Mouse (Mus musculus) right cerebral cortex, postnatal 36 days (tissue): ENCODE measurements around the gene Slc1a2.

ENCODE experiments used
- DNase-seq, 2 experiments: peaks; one replicate each; pipeline ENCODE4 v3.0.0; 2022; ENCODE audit warnings: low spot score in 2 of 2, mixed read lengths in 1 of 2

The Slc1a2 gene

DNA sequence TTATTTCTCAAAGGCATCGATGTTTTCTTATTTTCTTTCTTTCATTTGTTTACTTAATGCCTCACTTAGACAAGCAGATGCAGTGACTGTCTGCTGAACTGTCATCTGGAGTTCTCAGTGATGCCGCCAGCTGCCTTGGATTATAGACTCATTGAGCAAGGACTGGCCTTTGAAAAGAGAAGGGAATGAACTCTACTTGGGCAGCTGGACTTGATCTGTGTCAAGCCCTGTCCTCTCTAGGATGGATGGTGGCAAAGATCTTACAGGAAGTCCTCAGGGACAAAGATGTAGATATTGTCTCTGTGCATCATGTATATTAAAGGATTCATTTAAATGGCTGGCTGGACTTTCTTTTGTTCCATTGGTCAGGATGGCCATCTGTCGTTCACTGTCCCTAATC, 5.4 kb downstream of the Slc1a2 start:
- no peak for DNase-seq

- DNase-seq: no peak
These were observed 9.5 kb downstream of the Slc1a2 start for GRCm38 (mm10) chr2:102667981-102668380.

DNA sequence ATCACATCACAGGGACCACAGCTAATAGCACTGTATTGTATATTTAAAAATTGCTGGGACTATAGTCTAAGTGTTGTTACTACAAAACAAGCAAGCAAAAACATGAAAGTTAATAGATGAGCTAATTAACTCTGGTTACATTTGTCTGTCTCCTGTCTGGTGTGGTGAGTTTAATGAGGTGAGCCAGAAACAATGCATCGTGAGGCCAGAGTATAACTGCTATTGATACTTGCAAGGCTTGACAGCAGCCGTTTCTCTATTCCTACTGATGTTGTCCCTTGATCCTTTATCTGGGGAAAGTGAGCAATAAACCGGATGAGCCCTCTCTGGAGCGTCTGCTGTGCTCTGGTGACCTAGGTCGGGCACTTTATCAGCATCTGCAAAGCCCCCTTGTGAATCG, 11.1 kb downstream of the Slc1a2 start:
- no peak for DNase-seq

DNA sequence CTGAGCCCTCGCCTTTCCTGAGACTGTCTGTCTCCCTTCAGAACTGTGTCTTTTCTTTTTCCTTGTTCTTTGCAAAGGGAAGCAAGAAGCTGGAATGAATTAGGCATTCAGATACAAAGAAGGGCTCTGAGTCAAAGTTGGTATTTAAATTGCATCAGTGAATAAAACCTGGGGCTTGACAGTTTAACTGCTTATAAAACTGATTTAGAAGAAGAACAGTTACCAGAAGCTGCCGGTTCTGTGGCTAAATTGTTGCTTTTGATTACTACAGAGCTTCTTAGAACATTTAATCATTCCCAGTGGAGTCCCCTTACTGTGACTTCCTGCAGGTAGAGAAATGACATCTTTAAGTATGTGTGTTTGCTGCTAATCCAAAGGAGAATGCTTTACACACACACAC, 16.1 kb downstream of the Slc1a2 start:
- DNase-seq: no peak

- peak in 1 of 2 experiments; percentile 44 for DNase-seq
These were observed 16.8 kb downstream of the Slc1a2 start for GRCm38 (mm10) chr2:102675275-102675674.

DNA sequence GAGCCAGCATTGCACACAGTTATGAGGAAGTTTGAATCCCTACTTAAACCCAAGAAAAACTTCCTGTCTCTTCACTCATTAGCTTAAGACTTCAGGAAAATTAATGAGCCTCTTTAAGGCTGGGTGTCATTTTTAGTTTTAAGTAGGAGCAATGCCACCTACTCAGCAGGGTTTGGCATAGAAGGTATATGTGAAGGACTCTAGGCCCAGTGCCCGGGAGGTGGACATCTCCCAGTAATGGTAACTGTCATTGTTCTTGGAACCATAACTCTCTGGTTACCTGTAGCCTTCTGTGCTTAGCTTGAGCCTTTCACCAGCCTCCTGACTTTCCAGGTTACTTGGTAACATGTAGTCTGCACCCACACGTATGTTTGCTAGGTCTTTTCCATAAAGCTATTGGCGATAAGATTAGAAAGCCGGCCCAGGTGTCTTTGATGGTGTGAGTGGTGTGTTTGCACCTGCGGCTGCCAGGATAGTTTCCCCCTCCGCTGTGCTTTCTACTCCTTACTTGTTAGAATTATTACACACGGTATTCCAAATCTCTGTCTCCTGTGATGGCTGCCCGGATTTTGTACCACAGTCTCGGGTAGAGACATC, 18.4 kb downstream of the Slc1a2 start:
- DNase-seq: no peak

DNA sequence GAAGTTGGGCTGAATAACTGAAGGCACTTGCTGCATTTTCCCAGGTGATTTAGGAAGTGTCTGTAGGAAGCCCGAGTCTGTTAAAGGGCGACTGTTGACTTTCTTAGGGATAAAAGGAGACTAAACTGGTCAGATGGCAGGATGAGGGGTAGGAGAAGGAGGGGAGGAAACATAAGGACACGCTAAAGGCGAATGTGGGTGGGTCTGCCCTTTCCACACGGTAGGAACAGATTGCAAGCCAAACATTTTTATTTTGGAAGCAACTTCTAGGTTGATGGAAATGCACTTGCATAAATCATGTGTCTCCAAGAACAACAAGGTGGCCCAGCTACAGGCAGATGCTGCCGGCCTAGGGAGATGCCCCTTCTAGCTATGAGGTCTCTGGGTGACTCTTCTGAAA, 18.9 kb downstream of the Slc1a2 start:
- no peak for DNase-seq

GRCm38 (mm10) chr2:102681351-102681750, 22.9 kb downstream of the Slc1a2 start:
- no peak for DNase-seq

- DNase-seq: no peak
These were observed 23.7 kb downstream of the Slc1a2 start for GRCm38 (mm10) chr2:102682168-102682567.

DNA sequence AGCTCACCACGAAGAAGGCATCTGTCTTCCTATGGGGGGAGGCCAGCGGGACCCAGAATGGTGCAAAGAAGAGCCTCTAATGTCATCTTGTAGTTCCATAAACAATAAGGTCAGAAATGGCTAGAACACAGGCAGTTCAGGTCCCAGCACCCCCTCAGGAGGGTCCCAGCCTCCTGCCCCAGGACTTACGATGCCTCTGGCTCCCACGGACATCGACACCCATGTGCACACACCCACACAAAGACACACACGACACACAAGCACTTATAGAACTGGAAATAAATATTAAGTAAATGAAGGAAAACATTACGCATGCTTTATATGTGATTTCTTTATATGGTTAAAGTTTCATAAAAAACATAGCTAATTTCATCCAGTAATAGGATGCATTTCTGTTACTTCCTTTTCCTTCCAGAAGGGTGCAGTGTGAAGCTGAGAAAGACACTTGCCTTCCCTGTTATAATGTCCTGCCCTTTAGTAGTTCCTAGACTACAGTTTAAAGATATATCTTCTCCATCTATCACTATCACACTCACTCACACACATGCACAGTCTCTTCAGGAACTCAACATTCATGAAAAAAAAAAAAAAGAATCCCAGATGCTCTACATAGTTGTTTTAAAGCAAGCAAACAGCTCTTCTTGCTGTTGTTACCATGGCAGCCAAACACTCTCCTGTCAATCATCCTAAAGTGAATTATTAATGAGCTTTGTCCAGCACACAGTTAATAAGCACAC, 27.1 kb downstream of the Slc1a2 start:
- DNase-seq: no peak

DNA sequence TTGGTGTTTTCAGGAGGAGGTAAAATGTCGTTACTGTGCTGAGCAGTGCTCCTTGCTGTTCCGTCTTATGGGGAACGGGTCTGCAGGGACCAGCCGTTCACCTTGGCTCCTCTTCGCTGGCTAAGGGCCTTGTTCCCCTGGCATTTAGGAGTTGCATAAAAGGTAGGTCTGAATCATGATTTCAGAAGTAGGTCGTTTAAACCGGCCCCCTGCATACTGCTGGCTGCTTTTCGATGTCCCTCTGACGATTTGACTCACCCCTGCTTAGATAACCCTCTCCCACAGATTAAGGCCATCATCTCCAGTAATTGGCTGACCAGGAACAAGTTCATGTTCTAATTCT, 27.6 kb downstream of the Slc1a2 start:
- DNase-seq: no peak

DNA sequence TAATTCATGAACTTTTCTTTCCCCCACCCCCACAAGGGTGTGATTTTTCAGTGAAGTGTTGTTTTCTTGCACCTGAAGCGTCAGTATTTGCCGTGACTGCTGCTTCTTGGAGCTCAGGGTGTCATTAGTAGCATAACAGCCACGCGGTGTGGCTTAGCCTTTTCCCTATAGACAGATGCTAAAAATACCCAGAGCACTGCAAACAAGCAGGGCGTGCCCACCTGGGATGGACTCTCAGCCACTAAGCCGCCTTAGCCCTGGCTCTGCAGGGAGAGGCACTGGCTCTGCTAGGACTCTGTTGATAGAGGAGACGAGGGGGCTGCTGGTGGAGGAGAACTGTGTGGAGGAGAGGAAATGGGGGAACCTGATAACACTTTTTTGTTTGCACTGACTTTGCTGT, 35.1 kb downstream of the Slc1a2 start:
- no peak for DNase-seq

DNA sequence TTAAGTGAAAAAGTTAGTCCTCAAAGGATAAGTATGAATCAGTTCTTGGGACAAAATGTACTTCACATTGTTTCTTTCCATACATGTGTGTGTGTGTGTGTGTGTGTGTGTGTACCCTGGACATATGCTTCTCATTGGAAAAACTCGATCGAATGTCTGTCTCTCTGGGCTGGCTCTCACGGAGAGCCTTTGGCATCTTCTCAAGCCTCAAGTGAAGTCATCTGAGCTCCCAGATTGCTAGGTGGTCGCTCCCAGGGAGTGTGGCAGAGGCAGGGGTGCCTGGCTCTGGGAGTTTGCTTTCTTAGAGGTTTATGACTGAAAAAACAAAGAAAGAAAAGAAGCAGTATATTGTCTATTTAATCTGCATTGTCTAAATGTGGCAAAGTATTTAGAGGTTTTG, 36.3 kb downstream of the Slc1a2 start:
- DNase-seq: no peak

- DNase-seq: no peak
These were observed 37.1 kb downstream of the Slc1a2 start for GRCm38 (mm10) chr2:102695541-102695940.

GRCm38 (mm10) chr2:102697732-102698131, 39.3 kb downstream of the Slc1a2 start:
- no peak for DNase-seq

DNA sequence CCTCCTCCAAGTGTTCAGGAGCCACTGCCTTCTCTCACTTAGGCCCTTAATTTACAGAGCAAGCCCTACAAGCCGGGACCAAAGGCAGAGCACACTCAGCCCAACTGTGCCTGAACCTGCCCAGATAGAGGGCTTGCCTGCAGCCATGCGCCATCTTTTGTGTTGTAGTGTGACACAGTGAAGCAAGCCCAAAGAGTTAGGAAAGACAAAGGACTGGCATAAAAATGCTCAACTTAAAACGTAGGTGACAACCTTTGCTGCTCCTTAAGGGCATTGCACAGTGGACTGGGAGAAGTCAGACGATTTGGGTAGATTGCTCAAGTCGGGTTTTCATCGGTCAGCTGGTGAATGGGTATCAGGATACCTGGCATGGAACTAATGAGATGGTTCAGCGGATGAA, 41.5 kb downstream of the Slc1a2 start:
- no peak for DNase-seq

- no peak for DNase-seq
These were observed 42.2 kb downstream of the Slc1a2 start for GRCm38 (mm10) chr2:102700695-102701094.

GRCm38 (mm10) chr2:102701382-102701781, 42.9 kb downstream of the Slc1a2 start:
- no peak for DNase-seq

DNA sequence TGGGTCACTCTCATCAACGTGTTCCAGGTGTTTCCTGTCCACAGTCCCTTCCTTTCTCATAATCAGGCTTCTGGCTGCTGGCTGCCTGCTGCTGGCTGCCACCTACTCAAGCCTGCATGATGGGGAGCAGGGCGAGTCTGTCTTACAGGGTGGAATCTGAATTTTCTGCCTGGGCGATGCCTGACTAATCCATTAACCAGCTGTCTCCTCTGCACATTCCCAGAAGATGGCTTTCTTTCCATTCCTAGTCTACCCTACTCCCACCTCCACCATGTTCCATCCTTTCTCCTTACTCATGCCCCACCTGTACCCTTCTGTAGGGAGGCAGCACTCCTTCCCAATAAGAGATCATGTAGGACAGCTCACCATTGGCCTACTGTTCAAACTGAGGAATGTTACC, 45.1 kb downstream of the Slc1a2 start:
- DNase-seq: peak; percentile 57 to 73

DNA sequence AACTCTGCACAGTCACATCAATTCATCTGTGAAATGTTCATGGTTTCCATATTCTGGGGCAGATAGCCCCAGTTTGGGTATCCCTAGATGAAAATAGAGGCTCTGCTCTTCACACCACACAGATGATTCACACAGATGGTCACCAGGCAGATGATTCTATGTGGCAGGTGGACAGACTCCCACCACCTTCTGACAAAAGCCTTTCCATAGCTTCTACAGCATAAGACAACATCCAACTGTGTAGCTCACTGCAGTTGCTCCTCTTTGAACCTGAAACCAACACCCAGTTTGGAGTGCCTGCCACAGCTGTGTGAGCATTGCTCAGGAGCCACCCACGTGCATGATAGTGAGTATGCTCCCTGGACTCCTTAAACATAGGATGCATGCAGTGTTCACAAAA, 46.3 kb downstream of the Slc1a2 start:
- peak; percentile 56 to 73 for DNase-seq

GRCm38 (mm10) chr2:102711511-102711910, 53.1 kb downstream of the Slc1a2 start:
- DNase-seq: no peak

GRCm38 (mm10) chr2:102712049-102712448, 53.6 kb downstream of the Slc1a2 start:
- DNase-seq: no peak

GRCm38 (mm10) chr2:102712678-102713628, 54.5 kb downstream of the Slc1a2 start:
- DNase-seq: no peak
